In genomic region chr19:6015511-6016315, GRCm38 (mm10) we compare ENCODE assay signal across 8 mouse cellular contexts. TPM values are rescaled to one million over a fixed set of nuclear protein-coding genes. Genes with fewer than 3 reads are reported as not detected.
DNase-seq lines count a peak whose midpoint lies in the region; ATAC-seq and TF ChIP-seq lines count a peak whose summit lies in the region.

Gene Capn1 (minus strand): TSS chr19:6015897.

- no peaks in the 10 kb centered on the region for H3K9me3 ChIP-seq in forebrain, embryonic 13.5 days (replicated peaks)
- no peaks in the 10 kb centered on the region for H3K9me3 ChIP-seq in heart, postnatal 0 days (replicated peaks; ENCODE audit: control insufficient read depth, low read length)
- no peaks in the 10 kb centered on the region for H3K9me3 ChIP-seq in liver, postnatal 0 days (ENCODE audit: low read length)
- no peaks in the 10 kb centered on the region for H3K9me3 ChIP-seq in neural tube, embryonic 13.5 days

- H3K4me1 ChIP-seq in forebrain, embryonic 13.5 days, result peaks cover 12% of the 10 kb centered on the region
- peaks cover 6% of the 10 kb centered on the region for H3K4me1 ChIP-seq in heart, postnatal 0 days (ENCODE audit: control insufficient read depth, insufficient read depth)
- H3K4me1 ChIP-seq in liver, postnatal 0 days (ENCODE audit: insufficient read depth), result peaks cover 36% of the 10 kb centered on the region
- H3K4me1 ChIP-seq in neural tube, embryonic 13.5 days (replicated peaks), result peaks cover 19% of the 10 kb centered on the region

- TF ChIP-seq CTCF in heart, postnatal 0 days (IDR thresholded peaks at IDR 0.05; ENCODE audit: low read depth), result peak; percentile 1; the same call in 1 of the 2 replicates
- peak; percentile 43 for TF ChIP-seq CTCF in liver, postnatal 0 days (IDR thresholded peaks at IDR 0.05; ENCODE audit: low read depth)

- WGBS in forebrain, embryonic 13.5 days, result 2% methylated on average over 40 of the region's 40 CpGs
- WGBS in heart, postnatal 0 days, result 2% methylated on average over 40 of the region's 40 CpGs
- WGBS in liver, postnatal 0 days (ENCODE audit: insufficient replicate concordance), result 5% methylated on average over 40 of the region's 40 CpGs
- 3% methylated on average over 40 of the region's 40 CpGs for WGBS in neural tube, embryonic 13.5 days

- no peak for TF ChIP-seq EP300 in heart, postnatal 0 days (IDR thresholded peaks at IDR 0.05; ENCODE audit: low read depth)
- no peak for TF ChIP-seq EP300 in liver, postnatal 0 days (IDR thresholded peaks at IDR 0.05; ENCODE audit: low read depth)

- H3K4me2 ChIP-seq in forebrain, embryonic 13.5 days, result peak within 1 kb of the TSS; percentile 82
- peak within 1 kb of the TSS; percentile 91 for H3K4me2 ChIP-seq in heart, postnatal 0 days (ENCODE audit: low read depth, low read length)
- H3K4me2 ChIP-seq in liver, postnatal 0 days (ENCODE audit: low read depth, low read length), result peak within 1 kb of the TSS; percentile 93
- H3K4me2 ChIP-seq in neural tube, embryonic 13.5 days, result peak within 1 kb of the TSS; percentile 85

- no peak within 1 kb of the TSS for H3K27ac ChIP-seq in forebrain, embryonic 13.5 days
- peak within 1 kb of the TSS; percentile 74 for H3K27ac ChIP-seq in heart, postnatal 0 days (ENCODE audit: low read depth)
- H3K27ac ChIP-seq in liver, postnatal 0 days (ENCODE audit: low read depth), result peak within 1 kb of the TSS; percentile 87
- H3K27ac ChIP-seq in neural tube, embryonic 13.5 days (replicated peaks), result peak within 1 kb of the TSS; percentile 38

- peak within 1 kb of the TSS; percentile 73 for H3K9ac ChIP-seq in forebrain, embryonic 13.5 days
- H3K9ac ChIP-seq in heart, postnatal 0 days (replicated peaks; ENCODE audit: low read depth, low read length), result peak within 1 kb of the TSS; percentile 63
- peak within 1 kb of the TSS; percentile 80 for H3K9ac ChIP-seq in liver, postnatal 0 days (replicated peaks)
- peak within 1 kb of the TSS; percentile 81 for H3K9ac ChIP-seq in neural tube, embryonic 13.5 days

- peak; percentile 69 for DNase-seq in c-Kit-positive CD71-positive TER-119-positive erythroid progenitor cells, embryonic 14.5 days (ENCODE audit: low spot score)
- DNase-seq in heart, postnatal 0 days (ENCODE audit: low spot score), result peak; percentile 68
- DNase-seq in kidney, postnatal 4 days, result peak; percentile 84 to 90
- DNase-seq in liver, postnatal 0 days, result peak; percentile 81
- peak; percentile 82 for DNase-seq in testis, postnatal 10 days (ENCODE audit: low spot score)

- peak within 1 kb of the TSS; percentile 45 for H3K4me3 ChIP-seq in forebrain, embryonic 13.5 days
- peak within 1 kb of the TSS; percentile 65 for H3K4me3 ChIP-seq in heart, postnatal 0 days (ENCODE audit: low read depth, low read length)
- H3K4me3 ChIP-seq in liver, postnatal 0 days (ENCODE audit: low read depth, low read length), result peak within 1 kb of the TSS; percentile 66
- H3K4me3 ChIP-seq in neural tube, embryonic 13.5 days, result peak within 1 kb of the TSS; percentile 52

- H3K36me3 ChIP-seq in forebrain, embryonic 13.5 days (ENCODE audit: poor library complexity, severe bottlenecking), result no peaks in the 10 kb centered on the region
- no peaks in the 10 kb centered on the region for H3K36me3 ChIP-seq in heart, postnatal 0 days (replicated peaks; ENCODE audit: control insufficient read depth, insufficient read depth, low read length)
- H3K36me3 ChIP-seq in liver, postnatal 0 days (replicated peaks; ENCODE audit: insufficient read depth, low read length), result peaks cover 12% of the 10 kb centered on the region
- no peaks in the 10 kb centered on the region for H3K36me3 ChIP-seq in neural tube, embryonic 13.5 days

- ATAC-seq in CD4-positive, CD25-positive, alpha-beta regulatory T cell, adult 4 months, result peak; percentile 74
- ATAC-seq in forebrain, embryonic 13.5 days, result peak; percentile 69; the same call in 1 of the 2 replicates
- peak; percentile 79 for ATAC-seq in heart, postnatal 0 days (ENCODE audit: insufficient read depth, low read depth)
- peak; percentile 76 for ATAC-seq in liver, postnatal 0 days
- ATAC-seq in neural tube, embryonic 13.5 days (ENCODE audit: low read depth), result peak; percentile 89

- H3K27me3 ChIP-seq in forebrain, embryonic 13.5 days, result peaks cover 47% of the 10 kb centered on the region
- H3K27me3 ChIP-seq in heart, postnatal 0 days (ENCODE audit: control insufficient read depth, insufficient read depth, low read length), result no peaks in the 10 kb centered on the region; the same call in 1 of the 2 replicates
- H3K27me3 ChIP-seq in liver, postnatal 0 days (ENCODE audit: insufficient read depth, low read length), result no peaks in the 10 kb centered on the region
- peaks cover 47% of the 10 kb centered on the region for H3K27me3 ChIP-seq in neural tube, embryonic 13.5 days

RNA-seq across cellular contexts. Expression of gene Capn1, which starts in this region (rescaled TPM):
- 10 to 100 TPM; 40.2 to 45.3 TPM for polyA plus RNA-seq in CD4-positive, CD25-positive, alpha-beta regulatory T cell, adult 4 months (2017; shearing (Covaris generic))
- 1.0 and 1.1 TPM in 2 replicates for polyA plus RNA-seq in forebrain, embryonic 13.5 days (2015; fragmentation: Nextera tagmentation; extraction: Ambion mirVana)
- total RNA-seq in heart, postnatal 0 days (2014; rRNA removed; ENCODE audit: low replicate concordance), result 18.9 and 19.3 TPM in 2 replicates
- 4.9 and 5.3 TPM in 2 replicates for polyA plus RNA-seq in heart, postnatal 0 days (2015; fragmentation: Nextera tagmentation; extraction: Ambion mirVana)
- polyA plus RNA-seq in liver, postnatal 0 days (2015; fragmentation: Nextera tagmentation; extraction: Ambion mirVana), result 6.8 and 7.2 TPM in 2 replicates
- polyA plus RNA-seq in neural tube, embryonic 13.5 days (2015; fragmentation: Nextera tagmentation; extraction: Ambion mirVana), result 6.9 and 7.5 TPM in 2 replicates
